Mouse (Mus musculus) ES-Bruce4 (cell line): ENCODE results near the gene Epb41l1. TPM values are rescaled to one million over a fixed set of nuclear protein-coding genes. Genes with fewer than 3 reads are reported as not detected.
A peak's percentile ranks its signal among the peaks of the same experiment; 100 is the strongest.
"Not testable (repeated sequence)": the region's sequence is repeated elsewhere in the genome, so short reads cannot be mapped to it uniquely, and the experiment has no call there.

Source experiments
- H3K27ac ChIP-seq: 2 replicates; pipeline ENCODE4 v1.5.1; 2012; ENCODE audit warnings: low read length, inconsistent platforms; ENCODE audit not compliant: insufficient read depth
- H3K27me3 ChIP-seq: 2 replicates; pipeline ENCODE4 v1.6.1; 2012; ENCODE audit warnings: mild to moderate bottlenecking, low read length, inconsistent platforms; ENCODE audit not compliant: control insufficient read depth, poor library complexity, insufficient read depth, severe bottlenecking
- H3K36me3 ChIP-seq: 2 replicates; pipeline ENCODE4 v1.6.1; 2012; ENCODE audit warnings: inconsistent platforms, mild to moderate bottlenecking, low read length, moderate library complexity; ENCODE audit not compliant: control insufficient read depth, poor library complexity, insufficient read depth, severe bottlenecking
- H3K4me1 ChIP-seq: one replicate; pipeline ENCODE4 v1.8.1; 2011; ENCODE audit warnings: low read length; ENCODE audit not compliant: control insufficient read depth, insufficient read depth
- H3K4me3 ChIP-seq: 2 replicates; pipeline ENCODE4 v1.5.1; 2011; ENCODE audit warnings: low read depth, mild to moderate bottlenecking, low read length
- H3K9ac ChIP-seq: 2 replicates; pipeline ENCODE4 v1.6.1; 2012; ENCODE audit warnings: low read depth, mild to moderate bottlenecking, inconsistent platforms; ENCODE audit not compliant: poor library complexity, severe bottlenecking
- H3K9me3 ChIP-seq: replicated peaks from 2 replicates; pipeline ENCODE4 v1.6.1; 2012; ENCODE audit warnings: mild to moderate bottlenecking, low read length, inconsistent platforms; ENCODE audit not compliant: control insufficient read depth, poor library complexity, insufficient read depth, severe bottlenecking
- CTCF ChIP-seq: IDR thresholded peaks from one replicate; pipeline ENCODE4 v1.8.1; 2011; ENCODE audit warnings: low read depth, low read length
- EP300 ChIP-seq: IDR thresholded peaks from 2 replicates; pipeline ENCODE4 v1.6.1; 2011; ENCODE audit warnings: low read depth, low read length; ENCODE audit not compliant: insufficient read depth
- POLR2A ChIP-seq: IDR thresholded peaks from one replicate; pipeline ENCODE4 v1.8.1; 2011; ENCODE audit warnings: low read length; ENCODE audit not compliant: insufficient read depth
- polyA plus RNA-seq: library from polyadenylated mRNA; stranded (reverse); fragments of >200 nt; gene quantifications from 2 replicates; pipeline ENCODE4 v1.2.4, GENCODE M21; 2011; ENCODE audit warnings: low read depth; ENCODE audit not compliant: missing spikeins, insufficient read depth, insufficient read length

Epb41l1 gene
- polyA plus RNA-seq, 1 experiment, result 23.6 TPM

- peaks cover 3% of the 10 kb centered on the region for H3K4me1 ChIP-seq
- no peaks in the 10 kb centered on the region for H3K9me3 ChIP-seq
- TF ChIP-seq POLR2A, result no peak
- no peak for TF ChIP-seq EP300
- TF ChIP-seq CTCF, result no peak
- H3K27me3 ChIP-seq, result no peaks in the 10 kb centered on the region
- no peaks in the 10 kb centered on the region for H3K36me3 ChIP-seq
- no peak overlapping the region for H3K9ac ChIP-seq
- H3K27ac ChIP-seq, result no peak overlapping the region
- no peak overlapping the region for H3K4me3 ChIP-seq
Observed at GRCm38 (mm10) chr2:156515102-156515501, 94.4 kb downstream of the Epb41l1 start.

GRCm38 (mm10) chr2:156515565-156516185 is 95.0 kb downstream of the Epb41l1 start:
- H3K9ac ChIP-seq, result no peak overlapping the region
- H3K4me1 ChIP-seq, result peaks cover 3% of the 10 kb centered on the region
- no peaks in the 10 kb centered on the region for H3K27me3 ChIP-seq
- no peak overlapping the region for H3K27ac ChIP-seq
- no peak overlapping the region for H3K4me3 ChIP-seq
- peak; percentile 93 for TF ChIP-seq CTCF
- no peak for TF ChIP-seq POLR2A
- H3K36me3 ChIP-seq, result no peaks in the 10 kb centered on the region
- H3K9me3 ChIP-seq, result no peaks in the 10 kb centered on the region

GRCm38 (mm10) chr2:156516678-156517077 is 96.0 kb downstream of the Epb41l1 start:
- H3K9me3 ChIP-seq, H3K27ac ChIP-seq, H3K27me3 ChIP-seq, H3K36me3 ChIP-seq, H3K4me1 ChIP-seq, H3K4me3 ChIP-seq, H3K9ac ChIP-seq: not testable (repeated sequence)

- no peak for TF ChIP-seq CTCF
- no peak for TF ChIP-seq EP300
- TF ChIP-seq POLR2A, result no peak
- Histone ChIP-seq H3K4me1 (no peaks in the 10 kb centered on the region), H3K36me3 (no peaks in the 10 kb centered on the region), H3K27me3 (no peaks in the 10 kb centered on the region), H3K27ac (no peak overlapping the region), H3K9me3 (no peaks in the 10 kb centered on the region), H3K9ac (no peak overlapping the region), H3K4me3 (no peak overlapping the region)
Observed at GRCm38 (mm10) chr2:156518306-156518705, 97.6 kb downstream of the Epb41l1 start.

- H3K9me3 ChIP-seq, result no peaks in the 10 kb centered on the region
Observed at GRCm38 (mm10) chr2:156519584-156519983, 98.9 kb downstream of the Epb41l1 start.

GRCm38 (mm10) chr2:156522994-156523393 is 102.3 kb downstream of the Epb41l1 start:
- Histone ChIP-seq H3K9me3 (no peaks in the 10 kb centered on the region), H3K9ac (no peak overlapping the region), H3K27me3 (no peaks in the 10 kb centered on the region), H3K4me1 (no peaks in the 10 kb centered on the region), H3K36me3 (no peaks in the 10 kb centered on the region), H3K27ac (no peak overlapping the region), H3K4me3 (no peak overlapping the region)
- no peak for TF ChIP-seq CTCF

More at GRCm38 (mm10) chr2:156519584-156519983, 98.9 kb downstream of the Epb41l1 start:
- Histone ChIP-seq H3K27me3 (no peaks in the 10 kb centered on the region), H3K4me3 (no peak overlapping the region), H3K9ac (no peak overlapping the region), H3K36me3 (no peaks in the 10 kb centered on the region), H3K4me1 (no peaks in the 10 kb centered on the region), H3K27ac (no peak overlapping the region)
- no peak for TF ChIP-seq CTCF
- no peak for TF ChIP-seq EP300
- no peak for TF ChIP-seq POLR2A
